Mouse (Mus musculus) forebrain, postnatal 0 days (tissue): ENCODE results near the gene Foxd4. TPM values are rescaled to one million over a fixed set of nuclear protein-coding genes. Genes with fewer than 3 reads are reported as not detected.
"Not testable (repeated sequence)": the region's sequence is repeated elsewhere in the genome, so short reads cannot be mapped to it uniquely, and the experiment has no call there.

Experiments used
- ATAC-seq: fragments of 200-750 bp; cut with Nextera tagmentation; 2 replicates; pipeline ENCODE4 v1.8.0; 2017; ENCODE audit warnings: mild to moderate bottlenecking, moderate library complexity
- DNase-seq: peaks from one replicate; pipeline ENCODE4 v3.0.0-alpha.2; 2015
- H3K27ac ChIP-seq: fragments of 300-500 bp; sonication (generic); 2 replicates; pipeline ENCODE4 v1.5.1; 2014; ENCODE audit warnings: low read depth, mild to moderate bottlenecking, antibody characterized with exemption, low read length, moderate library complexity, mixed read lengths
- H3K27me3 ChIP-seq: fragments of 300-500 bp; sonication (generic); 2 replicates; pipeline ENCODE4 v1.6.1; 2014; ENCODE audit warnings: mild to moderate bottlenecking, low read length, mixed read lengths; ENCODE audit not compliant: insufficient read depth
- H3K36me3 ChIP-seq: fragments of 300-500 bp; sonication (generic); 2 replicates; pipeline ENCODE4 v1.6.1; 2014; ENCODE audit warnings: mild to moderate bottlenecking, moderate library complexity; ENCODE audit not compliant: insufficient read depth
- H3K4me1 ChIP-seq: fragments of 300-500 bp; sonication (generic); 2 replicates; pipeline ENCODE4 v1.6.1; 2014; ENCODE audit warnings: antibody characterized with exemption; ENCODE audit not compliant: insufficient read depth
- H3K4me2 ChIP-seq: fragments of 300-500 bp; sonication (generic); 2 replicates; pipeline ENCODE4 v1.6.1; 2014; ENCODE audit warnings: low read depth, mild to moderate bottlenecking, moderate library complexity
- H3K4me3 ChIP-seq: fragments of 300-500 bp; sonication (generic); 2 replicates; pipeline ENCODE4 v1.5.1; 2014; ENCODE audit warnings: low read depth, low read length, mixed read lengths
- H3K9ac ChIP-seq: fragments of 300-500 bp; sonication (generic); 2 replicates; pipeline ENCODE4 v1.6.1; 2014; ENCODE audit warnings: mild to moderate bottlenecking
- H3K9me3 ChIP-seq: fragments of 300-500 bp; sonication (generic); 2 replicates; pipeline ENCODE4 v1.6.1; 2016; ENCODE audit warnings: low read length
- CTCF ChIP-seq: sonication (generic); IDR thresholded peaks from 2 replicates; pipeline ENCODE4 v1.5.1; 2016; ENCODE audit warnings: antibody characterized with exemption, control low read depth, low read depth
- WGBS: fragments of 180-500 bp; shearing (Covaris S2); extraction: QIAGEN DNeasy Blood & Tissue Kit; methylation state at CpG from one replicate; pipeline ENCODE4 v1.1.7; 2014; 5-methylcytosine and 5-hydroxymethylcytosine counted together
- polyA plus RNA-seq: library from polyadenylated mRNA; unstranded; fragments of >200 nt; fragmentation: Nextera tagmentation; extraction: Ambion mirVana; gene quantifications from 2 replicates; pipeline ENCODE4 v1.2.1, GENCODE M21; 2015
- total RNA-seq: library from RNA; depleted of rRNA; stranded (reverse); fragments of >200 nt; gene quantifications from 2 replicates; pipeline ENCODE4 v1.2.3, GENCODE M21; 2014

Gene Foxd4
- total and polyA plus RNA-seq, 2 experiments from 2014 or later, result not detected

DNA sequence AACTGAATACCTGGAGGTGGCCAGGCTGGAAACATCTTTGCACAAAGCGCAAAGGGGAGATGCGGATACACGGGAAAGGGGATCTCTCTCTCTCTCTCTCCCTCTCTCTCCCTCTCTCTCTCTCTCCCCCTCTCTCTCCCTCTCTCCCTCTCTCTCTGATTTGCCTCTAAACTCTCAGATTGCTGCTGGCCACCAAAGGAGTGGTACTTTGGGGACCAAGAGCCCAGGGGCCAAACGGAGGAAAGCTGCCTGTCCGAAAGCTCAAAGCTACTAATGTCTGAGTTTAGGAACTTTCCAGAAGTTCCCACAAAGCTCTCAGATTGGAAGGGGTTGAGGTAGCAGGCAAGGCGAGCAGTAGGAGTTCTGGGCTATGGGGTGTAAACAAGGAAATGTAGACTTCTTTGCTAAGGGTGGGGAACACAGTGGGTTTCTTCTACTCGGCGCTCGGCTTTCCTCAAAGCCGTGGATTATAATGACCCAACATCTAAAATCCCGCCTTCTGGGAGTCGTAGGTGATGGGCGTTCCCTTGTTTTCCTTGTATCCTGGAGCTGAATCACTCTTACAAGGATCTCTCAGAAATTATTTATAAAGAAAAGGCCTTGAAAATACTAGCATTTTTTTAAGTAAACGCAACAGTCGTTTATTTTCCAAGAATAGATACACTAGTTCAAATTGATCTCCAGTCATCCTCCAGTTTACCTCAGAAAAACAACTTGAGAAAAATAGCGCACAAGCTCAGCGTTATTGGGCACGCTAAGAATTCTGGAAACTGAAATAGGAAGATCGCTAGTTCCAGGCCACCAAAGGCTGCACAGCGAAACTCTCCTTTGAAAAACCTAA is 2.9 kb downstream of the Foxd4 start:
- no peak overlapping the region for H3K9ac ChIP-seq
- no peak for TF ChIP-seq CTCF
- WGBS, result 1% methylated on average over 20 of the region's 20 CpGs
- no peaks in the 10 kb centered on the region for H3K36me3 ChIP-seq
- peak; percentile 77 for DNase-seq
- no peak overlapping the region for H3K4me3 ChIP-seq
- peaks cover 46% of the 10 kb centered on the region for H3K27me3 ChIP-seq
- ATAC-seq, result no peak
- H3K4me1 ChIP-seq, result 0 out of 2 replicates have a peak, but pooled peaks cover 3% of the 10 kb centered on the region
- H3K9me3 ChIP-seq, result no peaks in the 10 kb centered on the region
- H3K27ac ChIP-seq, result no peak overlapping the region
- no peak overlapping the region for H3K4me2 ChIP-seq

DNA sequence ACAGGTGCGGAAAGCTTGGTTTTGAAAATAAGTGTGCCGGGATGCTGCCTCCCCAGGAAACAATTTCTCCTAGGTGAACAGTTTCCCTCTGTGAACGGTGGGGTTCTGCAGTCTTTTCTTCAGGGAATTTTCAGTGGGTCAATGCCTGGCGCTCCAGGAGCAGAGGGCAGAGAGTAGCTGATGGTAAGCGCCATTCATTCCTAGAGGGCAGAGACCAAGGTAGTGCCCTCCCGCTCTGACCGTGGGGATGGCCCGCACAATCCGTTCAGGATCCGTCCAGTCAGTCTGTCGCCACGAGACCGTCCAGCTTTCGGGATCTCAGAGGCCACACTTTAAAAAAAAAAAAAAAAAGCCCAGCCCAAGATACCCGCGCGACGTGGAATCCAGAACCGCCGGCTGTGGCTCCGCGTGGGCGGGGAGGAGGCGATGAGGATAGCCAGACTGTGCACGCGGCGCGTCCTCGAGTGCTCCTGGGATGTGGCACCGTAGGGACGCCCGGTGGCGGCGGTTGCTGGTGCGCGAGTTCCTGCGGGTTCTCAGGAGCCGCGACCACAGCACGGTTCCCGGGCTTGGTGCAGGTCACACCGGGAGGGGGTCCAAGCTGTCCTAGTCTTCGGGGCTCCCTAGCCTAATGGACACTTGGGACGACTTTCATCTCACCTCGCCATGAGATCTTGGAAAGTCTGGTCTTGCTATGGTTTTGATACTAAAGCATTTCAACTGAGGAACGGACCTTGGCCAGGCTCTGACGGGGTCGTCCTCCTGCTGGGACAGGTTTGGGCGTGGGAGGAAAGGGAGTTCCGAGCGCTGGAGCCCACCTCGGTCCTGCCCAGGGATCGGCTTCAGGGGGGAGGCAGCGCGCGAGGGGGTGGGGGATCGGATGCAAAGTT is 3.7 kb downstream of the Foxd4 start:
- WGBS, result 3% methylated on average over 57 of the region's 57 CpGs
- Histone ChIP-seq H3K4me3 (peak overlapping the region; percentile 18; the same call in 1 of the 2 replicates), H3K9ac (no peak overlapping the region), H3K4me2 (0 out of 2 replicates have a peak overlapping the region, but pooled peaks have one; percentile 24), H3K27ac (no peak overlapping the region), H3K9me3 (no peaks in the 10 kb centered on the region), H3K27me3 (peaks cover 39% of the 10 kb centered on the region), H3K4me1 (0 out of 2 replicates have a peak, but pooled peaks cover 3% of the 10 kb centered on the region), H3K36me3 (no peaks in the 10 kb centered on the region)
- DNase-seq (peak; percentile 10), ATAC-seq (no peak)
- TF ChIP-seq CTCF, result no peak

DNA sequence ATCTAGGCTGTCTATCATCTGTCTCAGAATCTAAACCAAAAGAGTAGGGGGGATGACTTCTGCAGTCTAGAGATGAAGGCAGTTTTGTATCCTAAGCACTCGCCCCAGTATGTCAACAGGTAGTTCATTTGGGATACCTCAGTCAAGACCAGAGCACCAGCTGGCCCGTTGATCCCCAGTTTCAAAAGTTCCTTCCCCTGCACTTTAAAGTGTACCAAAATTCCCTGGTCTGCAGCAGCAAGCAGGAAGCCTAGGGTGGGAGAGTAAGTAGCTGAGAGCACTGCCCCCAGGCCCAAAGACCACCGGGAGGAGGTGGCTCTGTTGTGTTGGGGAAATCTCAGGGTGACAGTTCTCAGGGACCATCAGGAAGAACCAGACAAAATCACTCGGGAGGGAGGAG is 4.5 kb downstream of the Foxd4 start:
- ATAC-seq (no peak), DNase-seq (no peak)
- Histone ChIP-seq H3K9me3 (no peaks in the 10 kb centered on the region), H3K4me3 (no peak overlapping the region), H3K36me3 (no peaks in the 10 kb centered on the region), H3K9ac (no peak overlapping the region), H3K4me2 (no peak overlapping the region), H3K4me1 (0 out of 2 replicates have a peak, but pooled peaks cover 3% of the 10 kb centered on the region), H3K27ac (no peak overlapping the region), H3K27me3 (peaks cover 31% of the 10 kb centered on the region)
- 35% methylated on average over 4 of the region's 4 CpGs for WGBS
- TF ChIP-seq CTCF, result no peak

- no peaks in the 10 kb centered on the region for H3K4me1 ChIP-seq
- no peaks in the 10 kb centered on the region for H3K9me3 ChIP-seq
- no peak overlapping the region for H3K27ac ChIP-seq
- no peak overlapping the region for H3K4me2 ChIP-seq
- no peak for TF ChIP-seq CTCF
- no peak for DNase-seq
- 85% methylated on average over 3 of the region's 3 CpGs for WGBS
- no peak overlapping the region for H3K4me3 ChIP-seq
- no peaks in the 10 kb centered on the region; the same call in 1 of the 2 replicates for H3K27me3 ChIP-seq
- H3K36me3 ChIP-seq, result no peaks in the 10 kb centered on the region
- no peak for ATAC-seq
- H3K9ac ChIP-seq, result no peak overlapping the region
Observed at GRCm38 (mm10) chr19:24886888-24887287, 14.1 kb downstream of the Foxd4 start.

DNA sequence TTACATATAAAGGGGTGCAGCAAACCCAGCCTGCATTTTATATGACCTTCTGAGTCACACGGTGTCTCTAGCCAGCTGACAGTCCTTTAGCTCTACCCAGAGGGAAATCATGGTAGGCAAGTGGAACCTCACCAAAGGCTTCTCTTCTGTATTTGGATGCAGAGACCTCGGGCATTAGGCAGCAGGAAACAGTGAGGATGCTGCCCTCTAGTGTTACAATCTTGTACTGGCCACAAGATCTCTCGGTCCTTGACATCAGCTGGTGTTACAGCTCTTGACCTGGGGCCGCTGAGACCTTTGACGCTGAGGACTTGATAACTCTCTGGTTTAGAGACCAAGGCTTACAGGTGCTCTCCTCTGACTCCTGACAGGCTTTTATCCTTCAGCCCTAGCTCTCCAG is 15.5 kb downstream of the Foxd4 start:
- H3K4me3 ChIP-seq, result no peak overlapping the region
- TF ChIP-seq CTCF, result peak; percentile 89
- no peak overlapping the region for H3K9ac ChIP-seq
- no peaks in the 10 kb centered on the region for H3K4me1 ChIP-seq
- ATAC-seq (peak; percentile 65), DNase-seq (peak; percentile 74)
- H3K9me3 ChIP-seq, result no peaks in the 10 kb centered on the region
- H3K4me2 ChIP-seq, result no peak overlapping the region
- H3K27me3 ChIP-seq, result no peaks in the 10 kb centered on the region; the same call in 1 of the 2 replicates
- WGBS, result 14% methylated on average over 5 of the region's 5 CpGs
- H3K27ac ChIP-seq, result no peak overlapping the region
- no peaks in the 10 kb centered on the region for H3K36me3 ChIP-seq

DNA sequence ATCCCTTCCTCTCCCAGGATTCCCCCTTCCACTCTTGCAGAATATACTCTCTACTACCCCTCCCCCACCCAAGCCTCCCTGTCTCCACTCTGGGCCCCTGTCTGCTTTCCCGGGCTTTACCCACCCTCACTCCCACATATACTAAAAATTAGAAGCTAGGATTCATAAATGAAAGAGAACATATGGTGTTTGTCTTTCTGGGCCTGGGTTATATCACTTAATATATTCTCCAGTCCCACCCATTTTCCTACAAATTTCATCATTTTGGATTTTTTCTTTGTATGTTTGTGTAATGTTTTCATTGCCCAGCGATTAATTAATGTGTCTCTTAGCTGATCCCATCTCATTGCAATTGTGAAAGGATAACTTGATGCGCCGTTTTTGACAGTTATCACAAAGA is 19.8 kb downstream of the Foxd4 start:
- no peak for TF ChIP-seq CTCF
- H3K9me3 ChIP-seq, result no peaks in the 10 kb centered on the region
- no peak for DNase-seq
- H3K4me1 ChIP-seq, result no peaks in the 10 kb centered on the region
- H3K9ac ChIP-seq, result no peak overlapping the region
- no peak overlapping the region for H3K4me2 ChIP-seq
- no peaks in the 10 kb centered on the region; the same call in 1 of the 2 replicates for H3K27me3 ChIP-seq
- WGBS, result 65% methylated on average over 4 of the region's 4 CpGs
- H3K4me3 ChIP-seq, result no peak overlapping the region
- H3K27ac ChIP-seq, result no peak overlapping the region
- no peaks in the 10 kb centered on the region for H3K36me3 ChIP-seq
- no peak for ATAC-seq

- H3K9me3 ChIP-seq, H3K4me2 ChIP-seq, ATAC-seq, H3K27ac ChIP-seq, H3K4me3 ChIP-seq, H3K27me3 ChIP-seq, H3K4me1 ChIP-seq, DNase-seq, H3K36me3 ChIP-seq, H3K9ac ChIP-seq: not testable (repeated sequence)
- WGBS, result 90% methylated on average over 23 of the region's 26 CpGs
Observed at GRCm38 (mm10) chr19:24875129-24875870, 25.7 kb downstream of the Foxd4 start, which contains the start of gene Gm10053. TSS of gene Gm10053 (plus strand) at chr19:24875686.
